Mouse (Mus musculus): Measurements from ENCODE around the gene Smbd1. TPM values are rescaled to one million over a fixed set of nuclear protein-coding genes. Genes with fewer than 3 reads are reported as not detected.

Gene Smbd1
- polyA plus RNA-seq, 1 experiment from 2014 or later = not detected

DNA sequence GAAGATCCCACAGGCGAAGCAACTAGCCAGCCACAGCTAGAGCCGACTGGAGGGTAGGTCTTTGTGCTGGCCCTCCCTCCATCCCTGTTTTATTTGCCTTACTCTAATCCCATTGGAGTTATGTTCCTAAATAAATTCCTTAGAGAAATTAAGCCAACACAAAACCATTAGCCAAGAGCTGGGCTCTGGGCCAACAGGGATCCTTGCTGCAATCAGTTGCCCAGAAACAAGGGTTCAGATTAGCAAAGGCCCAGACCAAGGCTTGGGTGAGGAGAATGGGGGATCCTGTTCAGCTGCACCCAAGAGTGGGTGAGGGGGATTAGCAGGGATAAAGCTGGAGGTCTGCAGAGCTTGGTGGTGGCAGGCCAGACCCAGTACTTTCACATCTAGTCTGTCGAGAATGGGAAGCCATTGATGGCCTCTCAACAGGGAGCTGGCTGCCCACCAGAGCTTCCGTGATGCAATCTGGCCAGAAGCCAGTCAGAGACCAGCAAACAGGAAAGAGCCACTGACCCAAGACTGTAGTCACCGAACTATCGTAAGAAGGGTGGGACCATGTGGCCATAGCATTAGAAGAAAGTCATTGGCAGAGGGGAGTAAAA is 6.9 kb downstream of the Smbd1 start:
- Histone ChIP-seq H3K4me3 (ENCODE audit: low read depth, low read length) (no peak overlapping the region), H3K27ac (ENCODE audit: low read depth) (peak overlapping the region; percentile 52), H3K4me2 (no peak overlapping the region), H3K4me1 (ENCODE audit: insufficient read depth) (peaks cover 18% of the 10 kb centered on the region; the same call in 1 of the 2 replicates), H3K9me3 (ENCODE audit: low read depth, low read length) (no peaks in the 10 kb centered on the region), H3K9ac (no peak overlapping the region), H3K27me3 (ENCODE audit: insufficient read depth, low read length) (no peaks in the 10 kb centered on the region), H3K36me3 (ENCODE audit: insufficient read depth) (no peaks in the 10 kb centered on the region)
- WGBS = 26% methylated on average over 6 of the region's 6 CpGs
- DNase-seq (peak; percentile 89), ATAC-seq (ENCODE audit: insufficient read depth) (peak; percentile 79)
- no peak for TF ChIP-seq CTCF (IDR thresholded peaks at IDR 0.05; ENCODE audit: low read depth)

DNA sequence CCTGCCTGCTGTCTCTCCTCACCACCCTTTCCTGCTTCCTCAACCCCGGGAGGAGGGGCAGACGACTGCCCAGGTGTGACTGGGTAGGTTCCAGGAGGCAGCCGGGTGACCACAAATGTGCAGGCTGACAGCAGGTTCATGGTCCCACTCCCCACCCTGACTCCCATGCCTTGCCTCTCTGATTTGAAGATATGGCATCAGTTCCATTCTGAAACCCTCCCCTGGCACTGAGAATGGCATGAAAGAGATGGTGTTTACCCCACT is 12.9 kb downstream of the Smbd1 start, which contains the start of gene Muc20:
Gene Muc20, minus strand, starts transcription at position 10 of the 264 bp plus-strand sequence.
- Histone ChIP-seq H3K27me3 (ENCODE audit: insufficient read depth, low read length) (no peaks in the 10 kb centered on the region), H3K36me3 (ENCODE audit: insufficient read depth) (no peaks in the 10 kb centered on the region), H3K4me1 (ENCODE audit: insufficient read depth) (0 out of 2 replicates have a peak, but pooled peaks cover under 1% of the 10 kb centered on the region), H3K4me3 (ENCODE audit: low read depth, low read length) (no peak within 1 kb of the TSS), H3K27ac (ENCODE audit: low read depth) (no peak within 1 kb of the TSS), H3K4me2 (no peak within 1 kb of the TSS), H3K9ac (no peak within 1 kb of the TSS), H3K9me3 (ENCODE audit: low read depth, low read length) (no peaks in the 10 kb centered on the region)
- no peak for TF ChIP-seq CTCF (IDR thresholded peaks at IDR 0.05; ENCODE audit: low read depth)
- 66% methylated on average over 3 of the region's 3 CpGs for WGBS
- ATAC-seq (ENCODE audit: insufficient read depth) (no peak), DNase-seq (no peak)

DNA sequence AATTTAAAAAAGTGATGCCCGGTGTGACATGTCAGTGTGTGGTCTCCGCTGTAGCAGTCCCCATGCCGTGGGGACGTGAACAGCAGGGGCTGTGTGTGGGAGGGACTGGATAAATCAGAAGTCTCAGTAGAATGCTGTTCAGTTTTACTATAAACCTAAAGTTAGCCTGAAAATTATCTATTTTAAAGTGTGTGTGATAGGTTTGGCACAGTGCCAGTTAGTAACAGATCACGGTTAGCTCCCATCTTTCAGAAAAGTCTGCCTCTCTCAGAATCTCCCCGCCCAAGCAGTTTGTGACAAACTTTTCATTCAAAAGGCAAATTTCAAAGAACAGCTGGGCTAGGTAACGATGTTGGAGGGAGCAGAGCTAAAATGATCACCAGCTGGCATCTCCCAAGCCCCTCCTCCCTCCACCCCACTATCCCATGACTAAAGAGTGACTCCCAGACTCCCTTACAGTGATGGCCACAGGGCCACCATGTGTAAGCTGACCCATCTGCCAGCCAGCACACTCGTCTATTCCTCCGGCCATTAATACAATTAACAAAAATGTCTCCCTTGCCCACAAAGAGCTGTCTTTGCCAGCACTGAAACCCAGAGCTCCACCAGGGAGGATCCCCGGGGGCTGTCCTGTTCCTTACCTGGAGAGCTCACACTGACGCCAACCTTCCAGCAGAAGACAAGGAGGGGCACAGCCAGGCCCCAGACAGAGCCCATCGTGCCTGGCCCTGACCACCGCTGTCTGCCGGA is 13.4 kb downstream of the Smbd1 start:
- no peaks in the 10 kb centered on the region for H3K9me3 ChIP-seq (ENCODE audit: low read depth, low read length)
- H3K36me3 ChIP-seq (ENCODE audit: insufficient read depth) = no peaks in the 10 kb centered on the region
- peak; percentile 34 for DNase-seq
- H3K4me1 ChIP-seq (ENCODE audit: insufficient read depth) = no peaks in the 10 kb centered on the region
- H3K27me3 ChIP-seq (ENCODE audit: insufficient read depth, low read length) = no peaks in the 10 kb centered on the region
- no peak for ATAC-seq (ENCODE audit: insufficient read depth)
- H3K4me2 ChIP-seq = no peak overlapping the region
- no peak overlapping the region for H3K27ac ChIP-seq (ENCODE audit: low read depth)
- H3K9ac ChIP-seq = no peak overlapping the region
- TF ChIP-seq CTCF (IDR thresholded peaks at IDR 0.05; ENCODE audit: low read depth) = no peak
- 49% methylated on average over 14 of the region's 14 CpGs for WGBS
- H3K4me3 ChIP-seq (ENCODE audit: low read depth, low read length) = no peak overlapping the region

DNA sequence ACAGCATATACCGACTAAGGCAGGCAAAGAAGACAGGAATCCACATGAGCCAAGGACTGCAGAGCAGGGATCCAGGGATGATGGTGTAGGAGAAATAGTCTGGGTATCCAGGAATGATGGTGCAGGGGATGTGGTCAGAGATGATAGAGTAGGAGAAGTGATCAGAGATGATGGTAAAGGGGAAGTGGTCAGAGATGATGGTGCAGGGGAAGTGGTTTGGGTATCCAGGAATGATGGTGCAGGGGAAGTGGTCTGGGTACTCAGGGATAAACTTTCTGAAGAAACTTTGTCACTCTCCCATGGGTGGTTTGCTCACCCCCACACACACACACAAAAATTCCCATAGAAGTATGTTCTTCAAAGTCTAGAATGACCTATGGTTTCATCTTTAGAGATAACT is 15.1 kb downstream of the Smbd1 start:
- no peak overlapping the region for H3K4me2 ChIP-seq
- ATAC-seq (ENCODE audit: insufficient read depth) (no peak), DNase-seq (no peak)
- WGBS = 83% methylated on average over 1 of the region's 1 CpGs
- H3K9ac ChIP-seq = no peak overlapping the region
- H3K4me1 ChIP-seq (ENCODE audit: insufficient read depth) = no peaks in the 10 kb centered on the region
- H3K9me3 ChIP-seq (ENCODE audit: low read depth, low read length) = no peaks in the 10 kb centered on the region
- H3K36me3 ChIP-seq (ENCODE audit: insufficient read depth) = no peaks in the 10 kb centered on the region
- H3K27me3 ChIP-seq (ENCODE audit: insufficient read depth, low read length) = no peaks in the 10 kb centered on the region
- no peak for TF ChIP-seq CTCF (IDR thresholded peaks at IDR 0.05; ENCODE audit: low read depth)
- H3K4me3 ChIP-seq (ENCODE audit: low read depth, low read length) = no peak overlapping the region
- H3K27ac ChIP-seq (ENCODE audit: low read depth) = no peak overlapping the region

DNA sequence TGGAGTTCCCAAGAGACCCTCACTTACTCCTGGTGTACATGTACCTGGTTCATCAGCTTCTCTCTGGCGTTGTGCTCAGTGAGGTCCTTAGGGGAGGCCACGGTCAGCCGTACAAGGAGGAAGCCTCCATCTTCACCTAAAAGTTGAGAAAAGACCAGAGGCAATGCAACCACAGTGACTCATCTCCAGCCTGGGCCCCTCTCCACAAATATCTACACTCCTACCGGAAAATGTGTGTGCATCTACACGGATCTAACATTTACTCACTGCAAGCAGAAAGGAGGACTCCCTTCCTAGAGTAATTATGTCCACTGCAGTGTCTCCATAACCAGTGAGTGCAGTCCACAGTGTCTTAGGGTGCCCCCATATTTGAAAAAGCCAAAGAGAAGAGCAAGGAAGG is 20.2 kb downstream of the Smbd1 start:
- H3K27ac ChIP-seq (ENCODE audit: low read depth) = no peak overlapping the region
- H3K4me1 ChIP-seq (ENCODE audit: insufficient read depth) = no peaks in the 10 kb centered on the region
- H3K4me2 ChIP-seq = no peak overlapping the region
- H3K4me3 ChIP-seq (ENCODE audit: low read depth, low read length) = no peak overlapping the region
- no peak overlapping the region for H3K9ac ChIP-seq
- no peak for TF ChIP-seq CTCF (IDR thresholded peaks at IDR 0.05; ENCODE audit: low read depth)
- WGBS = 93% methylated on average over 5 of the region's 5 CpGs
- no peaks in the 10 kb centered on the region for H3K36me3 ChIP-seq (ENCODE audit: insufficient read depth)
- no peaks in the 10 kb centered on the region for H3K9me3 ChIP-seq (ENCODE audit: low read depth, low read length)
- H3K27me3 ChIP-seq (ENCODE audit: insufficient read depth, low read length) = no peaks in the 10 kb centered on the region
- ATAC-seq (ENCODE audit: insufficient read depth) = no peak
- DNase-seq = no peak

DNA sequence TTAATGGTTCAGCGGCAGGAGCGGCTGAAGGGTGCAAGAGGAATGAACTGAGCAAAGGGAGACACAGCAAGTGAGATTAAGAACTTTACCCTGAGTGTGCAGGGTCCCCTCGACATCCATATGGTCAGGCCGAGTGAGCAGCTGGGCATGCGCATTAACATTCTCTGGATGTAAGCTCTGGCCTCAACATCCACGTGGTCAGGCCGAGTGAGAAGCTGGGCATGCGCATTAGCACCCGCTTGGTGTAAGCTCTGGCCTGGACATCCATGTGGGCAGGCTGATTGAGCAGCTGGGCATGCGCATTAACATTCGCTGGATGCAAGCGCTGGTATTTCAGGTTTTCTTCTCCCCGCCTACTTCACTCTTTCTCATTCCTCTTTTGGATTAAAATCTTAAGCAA is 25.4 kb downstream of the Smbd1 start:
- Histone ChIP-seq H3K27ac (ENCODE audit: low read depth) (no peak overlapping the region), H3K4me1 (ENCODE audit: insufficient read depth) (no peaks in the 10 kb centered on the region), H3K9me3 (ENCODE audit: low read depth, low read length) (no peaks in the 10 kb centered on the region), H3K4me2 (no peak overlapping the region), H3K27me3 (ENCODE audit: insufficient read depth, low read length) (no peaks in the 10 kb centered on the region), H3K36me3 (ENCODE audit: insufficient read depth) (no peaks in the 10 kb centered on the region), H3K4me3 (ENCODE audit: low read depth, low read length) (no peak overlapping the region), H3K9ac (no peak overlapping the region)
- ATAC-seq (ENCODE audit: insufficient read depth) (no peak), DNase-seq (no peak)
- TF ChIP-seq CTCF (IDR thresholded peaks at IDR 0.05; ENCODE audit: low read depth) = no peak
- WGBS = 71% methylated on average over 13 of the region's 13 CpGs

DNA sequence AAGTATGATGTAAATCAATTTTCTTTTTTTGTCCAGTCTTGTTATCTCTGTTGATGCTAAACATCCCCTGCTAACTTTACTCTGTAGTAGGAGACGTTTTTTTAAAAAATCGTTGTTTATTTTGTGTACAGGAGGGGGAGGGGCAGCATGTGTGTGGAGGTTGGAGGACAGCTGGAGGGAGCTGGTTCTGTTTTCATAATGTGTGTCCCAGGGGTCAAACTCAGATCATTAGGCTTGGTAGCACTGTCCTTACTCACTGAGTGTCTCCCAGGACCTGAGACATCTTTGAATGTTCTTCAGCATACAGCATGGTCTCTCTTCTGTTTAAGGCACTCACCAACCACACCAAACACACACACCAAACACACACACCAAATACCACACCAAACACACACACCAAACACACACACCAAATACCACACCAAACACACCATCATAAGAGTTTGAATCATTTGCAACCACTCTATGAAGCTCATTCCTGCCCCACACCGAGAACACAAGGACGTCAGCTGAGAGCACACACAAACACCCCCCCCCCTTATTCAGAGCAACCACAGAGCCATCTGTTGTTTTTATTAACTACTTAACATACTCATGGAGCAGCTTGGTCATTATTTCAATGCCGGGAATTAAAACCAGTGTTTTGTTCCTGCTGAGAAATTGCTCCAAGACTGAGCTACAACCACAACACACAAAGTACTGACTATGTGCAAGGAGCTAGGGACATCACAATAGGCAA is 26.8 kb downstream of the Smbd1 start:
- WGBS = 43% methylated on average over 5 of the region's 5 CpGs
- Histone ChIP-seq H3K4me1 (ENCODE audit: insufficient read depth) (no peaks in the 10 kb centered on the region), H3K4me2 (no peak overlapping the region), H3K9ac (no peak overlapping the region), H3K36me3 (ENCODE audit: insufficient read depth) (no peaks in the 10 kb centered on the region), H3K27ac (ENCODE audit: low read depth) (no peak overlapping the region; the same call in 1 of the 2 replicates), H3K9me3 (ENCODE audit: low read depth, low read length) (no peaks in the 10 kb centered on the region), H3K4me3 (ENCODE audit: low read depth, low read length) (no peak overlapping the region), H3K27me3 (ENCODE audit: insufficient read depth, low read length) (no peaks in the 10 kb centered on the region)
- DNase-seq (peak; percentile 44), ATAC-seq (ENCODE audit: insufficient read depth) (peak; percentile 65; the same call in 1 of the 2 replicates)
- no peak for TF ChIP-seq CTCF (IDR thresholded peaks at IDR 0.05; ENCODE audit: low read depth)
